Mouse (Mus musculus) embryo, embryonic 10 days (tissue): ENCODE data around the gene Camta1.

Experiments used
- DNase-seq: peaks from one replicate; pipeline ENCODE4 v3.0.0-alpha.2; 2015; ENCODE audit warnings: low spot score

The Camta1 gene

DNA sequence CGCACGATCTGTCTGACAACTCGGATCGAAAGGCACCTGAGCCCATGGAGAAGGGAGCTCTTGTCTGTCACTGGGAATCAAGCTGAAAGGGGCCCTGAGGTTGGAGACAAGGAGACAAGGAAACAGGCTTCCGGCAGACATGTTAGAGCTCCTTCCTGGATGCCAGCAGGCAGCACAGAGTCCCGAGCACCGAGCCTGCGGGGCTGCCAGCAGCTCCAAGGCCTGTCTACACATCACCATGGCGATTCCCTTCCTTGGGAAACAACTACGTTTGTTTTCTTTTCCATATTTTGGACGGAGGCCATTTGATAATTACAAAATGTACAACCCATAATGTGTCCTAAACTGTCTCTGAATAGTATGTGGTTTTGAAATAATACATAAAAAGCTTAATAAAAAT is 122.8 kb downstream of the Camta1 start:
- no peak for DNase-seq

DNA sequence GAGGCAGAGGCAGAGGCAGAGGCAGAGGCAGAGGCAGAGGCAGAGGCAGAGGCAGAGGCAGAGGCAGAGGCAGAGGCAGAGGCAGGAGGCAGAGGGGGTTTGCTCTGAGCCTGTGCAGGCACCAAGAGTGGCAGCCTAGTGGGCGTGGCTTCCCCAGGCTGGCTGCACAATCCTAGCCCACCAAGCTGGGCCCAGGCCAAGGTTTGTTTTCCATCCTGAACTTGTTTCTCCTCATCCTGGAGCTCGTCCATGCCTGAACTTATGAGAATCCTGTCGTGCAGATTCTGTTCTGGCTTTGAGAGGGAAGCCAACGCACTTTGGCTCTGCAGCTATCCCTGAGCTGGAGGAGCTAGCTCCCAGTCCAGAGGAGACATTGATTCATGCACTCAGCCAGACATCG is 123.4 kb downstream of the Camta1 start:
- DNase-seq: no peak

DNA sequence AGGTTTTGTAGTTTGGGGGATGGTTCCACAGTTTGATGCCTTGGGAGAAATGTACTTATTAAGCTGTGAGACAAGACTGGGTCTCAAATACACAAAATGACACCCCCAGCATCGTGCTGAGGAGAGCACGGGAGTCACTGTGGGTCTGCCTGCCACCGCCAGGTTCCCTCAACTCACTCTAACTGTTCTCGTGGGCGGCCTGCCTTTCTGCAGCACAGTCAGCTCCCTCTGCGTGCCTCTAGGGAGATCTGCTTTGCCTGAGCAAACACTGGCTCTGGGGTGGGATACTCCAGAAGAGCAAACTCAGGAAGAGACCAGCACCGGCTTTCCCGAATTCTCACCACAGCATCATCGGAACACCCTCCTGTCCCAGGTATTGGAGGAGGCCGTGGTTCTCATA is 129.0 kb downstream of the Camta1 start:
- DNase-seq: no peak

DNA sequence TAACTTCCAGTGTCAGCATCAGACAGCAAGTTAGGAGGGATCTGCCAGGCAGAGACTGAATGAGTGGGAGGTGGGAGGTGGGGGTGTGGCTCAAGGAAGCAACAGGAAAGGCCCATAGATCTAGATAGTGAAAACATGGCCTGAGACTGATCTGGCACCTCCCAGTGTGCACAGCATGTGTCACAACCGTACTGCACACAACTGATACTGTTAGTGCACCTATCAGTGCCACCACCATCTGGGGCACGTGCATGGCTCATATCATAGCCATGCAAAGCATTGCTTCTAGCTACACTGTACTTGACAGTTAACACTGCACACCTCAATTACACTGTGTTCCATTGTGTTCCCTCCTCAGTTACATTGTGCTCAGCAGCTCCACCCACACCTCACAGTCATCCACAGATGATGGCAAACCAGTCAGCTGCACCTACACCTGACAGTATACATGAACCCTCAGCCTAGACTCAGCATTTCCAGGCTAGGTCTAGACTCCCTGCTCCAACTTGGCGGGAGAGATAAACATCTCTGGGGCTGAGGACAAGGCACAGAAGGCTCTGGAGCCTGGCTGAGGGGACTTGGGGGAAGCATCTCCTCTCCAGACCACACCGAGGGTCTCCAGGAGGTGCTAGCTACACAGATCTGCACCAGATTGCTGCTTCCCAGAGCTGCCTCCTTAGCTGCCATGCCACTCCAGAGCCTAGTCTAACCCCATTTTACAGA is 131.5 kb downstream of the Camta1 start:
- DNase-seq: no peak

DNA sequence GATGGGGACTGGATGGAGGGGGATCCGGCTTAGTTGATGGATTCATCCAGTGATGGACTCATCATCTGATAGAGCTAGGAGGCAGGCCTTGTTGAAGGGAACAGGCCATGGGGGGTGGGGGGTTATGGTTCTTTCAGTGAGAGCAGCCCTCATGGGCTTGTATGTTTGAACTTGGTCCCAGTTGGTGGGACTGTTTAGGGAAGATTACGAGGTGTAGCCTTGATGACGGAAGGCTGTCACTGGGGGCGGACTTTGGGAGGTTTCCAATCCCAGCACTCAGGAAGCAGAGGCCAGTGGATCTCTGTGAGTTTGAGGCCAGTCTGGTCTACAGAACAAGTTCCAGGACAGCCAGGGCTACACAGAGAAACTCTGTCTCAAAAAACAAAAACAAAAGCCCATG is 132.6 kb downstream of the Camta1 start:
- no peak for DNase-seq

DNA sequence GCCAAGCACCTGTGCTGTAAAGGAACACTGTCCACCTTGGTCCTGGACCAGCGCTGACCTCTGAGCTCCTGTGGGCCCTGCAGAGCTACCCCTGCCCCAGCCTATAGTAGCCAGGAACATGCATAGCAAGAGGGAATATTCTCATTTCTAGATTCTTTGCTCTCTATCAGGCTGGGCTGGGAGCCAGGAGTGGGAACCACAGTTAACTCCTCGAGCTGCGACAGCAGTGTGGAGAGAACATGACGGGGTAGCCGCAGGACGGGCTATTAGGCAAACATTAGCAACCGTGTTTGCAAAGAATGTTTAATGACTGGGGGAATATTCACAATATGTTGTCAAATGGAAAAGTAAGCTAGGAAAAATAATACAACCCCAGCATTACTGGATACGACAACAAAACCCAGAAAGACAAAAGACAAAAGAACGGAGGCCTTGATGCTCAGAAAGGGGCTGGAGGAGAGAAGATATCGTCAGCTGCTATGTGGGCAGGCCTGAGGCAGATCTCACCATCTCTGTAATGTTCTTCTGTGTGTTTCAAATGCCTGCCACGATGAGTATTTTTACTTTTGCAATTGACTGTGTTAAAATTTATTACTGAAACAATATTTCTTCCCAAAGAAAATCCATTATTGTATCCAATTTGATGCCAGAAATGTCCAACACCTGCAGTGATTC is 133.1 kb downstream of the Camta1 start:
- DNase-seq: no peak

DNA sequence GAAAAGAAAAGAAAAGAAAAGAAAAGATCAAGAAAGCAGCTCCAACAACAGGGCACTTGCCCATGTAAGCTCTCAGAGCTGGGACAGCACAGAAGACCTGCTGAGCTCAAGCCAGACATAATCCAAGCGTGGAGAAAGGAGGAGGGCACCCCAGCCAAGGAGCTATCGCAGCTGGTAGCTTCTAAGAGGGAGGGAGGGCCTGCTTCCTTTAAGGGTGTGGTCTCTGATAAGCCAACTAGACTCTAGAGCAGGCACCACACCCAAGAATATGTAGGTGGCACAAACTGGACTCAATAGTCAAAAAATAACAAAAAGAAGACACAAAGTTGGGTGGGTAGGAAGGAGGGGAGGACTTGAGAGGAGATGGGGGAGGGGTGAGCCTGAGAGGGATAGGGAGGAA is 135.3 kb downstream of the Camta1 start:
- DNase-seq: no peak

DNA sequence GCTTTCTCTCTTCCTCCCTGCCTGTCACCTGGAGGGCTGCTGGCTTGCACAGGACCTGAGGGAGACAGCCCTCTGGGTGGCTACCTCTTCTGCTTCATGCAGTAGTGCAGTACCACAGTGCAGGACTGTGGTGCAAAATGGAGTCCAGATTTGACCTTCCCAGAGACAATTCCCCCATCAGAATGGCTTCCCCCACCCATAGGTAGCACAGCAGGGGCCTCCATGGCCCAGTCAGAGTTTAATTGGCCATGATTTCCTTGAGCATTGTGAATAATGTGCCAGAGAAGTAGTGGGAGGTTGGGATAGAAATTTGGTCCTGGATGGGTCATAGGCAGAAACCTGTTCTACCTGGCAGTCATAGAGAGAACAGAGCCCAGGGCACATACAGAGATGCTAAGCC is 136.8 kb downstream of the Camta1 start:
- DNase-seq: no peak

DNA sequence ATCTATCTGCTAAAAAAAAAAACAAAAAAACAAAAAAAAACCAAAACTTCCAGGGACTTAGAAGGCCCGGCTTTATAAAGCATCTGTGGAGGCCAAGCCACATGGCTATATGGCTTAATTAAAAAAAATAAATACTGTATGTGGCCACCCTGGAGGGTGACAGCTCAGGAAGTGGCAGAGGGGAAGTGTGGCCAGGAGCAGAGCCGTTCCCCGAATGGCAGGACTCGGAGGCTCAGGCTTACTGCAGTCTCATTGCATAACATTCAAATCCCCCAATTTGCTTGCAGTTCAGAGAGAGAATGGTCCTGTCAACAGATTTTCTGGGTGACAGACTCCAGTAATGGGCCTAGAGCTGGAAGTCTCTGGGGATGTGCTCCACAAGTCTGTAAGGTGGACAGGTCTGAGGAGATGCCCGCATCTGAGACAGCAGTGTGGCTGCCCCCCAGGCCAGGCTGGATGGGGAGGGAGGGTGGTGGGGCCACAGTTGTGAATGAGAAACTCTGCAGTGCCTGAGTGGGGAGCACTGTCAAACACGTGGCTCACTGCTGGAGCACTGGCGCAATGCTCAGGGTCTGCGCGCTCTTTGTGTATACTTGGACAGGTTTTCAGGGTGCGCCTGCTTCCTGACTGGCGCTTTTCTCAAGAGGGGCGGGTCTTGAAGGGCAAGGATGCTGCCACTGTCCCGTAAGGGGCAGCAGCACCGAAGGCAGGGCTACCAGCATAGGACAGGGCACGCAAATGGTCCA is 140.8 kb downstream of the Camta1 start:
- no peak for DNase-seq

DNA sequence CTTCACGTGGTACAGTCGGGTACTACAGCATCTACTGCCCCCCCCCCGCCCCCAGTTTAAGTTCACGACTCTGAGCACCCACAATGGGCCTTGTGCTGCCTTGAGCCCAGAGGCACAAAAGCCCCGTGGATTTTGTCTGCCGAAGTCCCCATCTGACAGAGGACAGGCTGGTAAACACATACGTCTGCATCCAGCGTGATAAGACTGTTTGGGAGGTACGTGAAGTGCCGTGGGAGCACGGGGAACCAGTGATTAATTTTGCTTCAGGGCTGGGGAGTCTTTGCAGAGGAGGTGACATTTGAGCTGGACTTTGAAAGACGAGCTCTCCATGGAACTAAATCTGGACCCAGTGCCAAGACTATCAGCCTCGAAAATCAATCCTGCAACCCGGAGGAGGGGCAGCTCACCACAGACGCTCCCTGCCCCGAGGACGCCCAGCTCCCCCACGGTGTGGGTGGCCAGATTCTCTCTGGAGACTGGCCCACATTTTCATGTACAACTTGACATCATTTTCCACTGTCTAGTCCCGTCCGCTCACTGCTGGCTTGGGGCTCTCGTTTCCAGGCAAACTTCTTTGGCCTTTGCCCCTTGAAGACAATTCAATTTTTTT is 142.7 kb downstream of the Camta1 start:
- DNase-seq: no peak

DNA sequence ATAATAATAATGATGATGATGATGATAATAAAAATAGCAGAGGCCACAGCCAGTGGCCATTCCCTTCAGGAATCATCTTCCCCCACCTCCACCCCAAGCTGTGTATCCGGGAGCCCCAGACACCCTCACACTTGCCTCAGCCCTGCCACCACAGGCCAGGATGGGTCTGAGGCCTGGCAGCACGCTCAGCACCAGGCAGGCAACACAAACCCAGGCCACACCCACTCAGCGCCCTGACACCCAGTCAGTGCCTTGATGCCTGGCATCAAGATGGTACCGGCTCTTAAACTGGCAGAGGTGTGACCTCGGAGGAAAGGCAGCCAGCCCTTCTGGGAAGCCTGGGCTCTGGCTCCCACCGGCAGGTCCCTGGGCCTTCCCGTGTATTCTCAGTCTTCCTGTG is 143.8 kb downstream of the Camta1 start:
- DNase-seq: no peak

DNA sequence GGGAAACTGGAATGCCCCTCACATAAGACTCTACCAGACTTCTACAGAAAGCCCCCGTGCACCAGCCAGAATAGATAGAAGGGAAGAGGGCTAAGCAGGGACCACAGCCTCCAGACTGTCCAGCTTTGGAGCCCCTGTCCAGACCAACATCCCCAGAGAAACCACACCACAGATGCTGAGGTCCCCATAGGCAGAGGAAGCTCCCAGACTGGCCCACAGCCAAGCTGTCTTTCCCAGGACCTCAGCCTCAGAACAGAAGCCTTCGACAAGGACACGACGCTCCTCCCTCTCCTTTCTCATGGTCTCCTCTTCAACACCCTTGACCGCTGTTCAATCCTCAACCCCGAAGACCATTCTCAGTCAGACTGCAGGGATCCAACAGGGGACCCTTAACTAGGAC is 148.0 kb downstream of the Camta1 start:
- no peak for DNase-seq

DNA sequence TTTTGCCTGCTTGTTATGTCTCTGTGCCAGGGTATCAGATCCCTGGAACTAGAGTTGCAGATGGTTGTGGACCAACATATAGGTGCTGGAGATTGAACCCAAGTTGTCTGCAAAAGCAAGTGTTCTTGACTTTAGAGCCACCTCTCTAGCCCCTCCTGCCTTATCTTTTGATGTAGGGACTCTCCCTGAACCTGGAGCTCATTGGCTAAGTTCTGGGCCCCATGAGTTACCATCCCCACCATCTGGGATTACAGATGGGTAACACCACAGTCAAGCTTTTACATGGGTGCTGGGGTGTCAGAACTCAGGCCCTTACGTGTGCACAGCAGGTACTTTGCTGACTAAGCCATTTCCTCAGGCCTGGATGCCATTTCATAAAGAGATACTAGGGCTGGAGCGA is 150.3 kb downstream of the Camta1 start:
- no peak for DNase-seq

DNA sequence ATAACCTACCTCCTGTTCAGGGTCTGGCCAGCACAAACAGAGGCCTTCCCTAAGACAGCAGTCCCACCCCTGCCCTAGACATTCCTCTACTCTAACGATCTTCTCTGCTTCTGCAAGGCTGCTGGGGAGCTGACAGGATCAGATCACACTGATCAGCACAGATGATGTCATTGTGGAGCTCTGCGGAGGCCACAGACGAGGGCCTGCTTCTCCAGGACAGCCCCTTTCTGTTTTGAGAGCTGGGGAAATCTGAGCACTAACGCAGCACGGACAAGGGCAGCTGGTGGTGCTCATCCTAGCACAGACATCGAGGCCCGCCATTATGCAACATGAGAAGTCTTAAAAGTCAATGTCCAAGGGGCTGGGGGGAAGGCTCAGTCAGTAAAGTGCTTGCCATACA is 151.2 kb downstream of the Camta1 start:
- DNase-seq: peak; percentile 69

DNA sequence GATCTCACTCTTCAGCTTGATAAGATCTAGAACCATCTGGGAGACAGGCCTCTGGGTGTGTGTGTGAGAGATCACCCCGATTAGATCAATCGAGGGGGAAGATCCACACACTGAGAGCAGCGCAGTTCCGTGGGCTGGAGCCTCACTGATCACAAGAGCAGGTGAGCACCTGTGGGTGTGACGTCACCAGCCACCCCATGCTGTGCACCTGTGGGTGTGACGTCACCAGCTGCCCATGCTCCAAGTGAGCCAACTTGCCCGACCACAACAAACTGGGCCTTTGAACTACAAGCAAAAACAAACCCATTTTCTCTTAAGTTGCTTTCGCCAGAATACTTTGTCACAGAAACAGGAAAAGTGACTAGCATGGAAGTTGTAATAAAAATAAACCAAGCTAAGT is 152.4 kb downstream of the Camta1 start:
- DNase-seq: no peak

DNA sequence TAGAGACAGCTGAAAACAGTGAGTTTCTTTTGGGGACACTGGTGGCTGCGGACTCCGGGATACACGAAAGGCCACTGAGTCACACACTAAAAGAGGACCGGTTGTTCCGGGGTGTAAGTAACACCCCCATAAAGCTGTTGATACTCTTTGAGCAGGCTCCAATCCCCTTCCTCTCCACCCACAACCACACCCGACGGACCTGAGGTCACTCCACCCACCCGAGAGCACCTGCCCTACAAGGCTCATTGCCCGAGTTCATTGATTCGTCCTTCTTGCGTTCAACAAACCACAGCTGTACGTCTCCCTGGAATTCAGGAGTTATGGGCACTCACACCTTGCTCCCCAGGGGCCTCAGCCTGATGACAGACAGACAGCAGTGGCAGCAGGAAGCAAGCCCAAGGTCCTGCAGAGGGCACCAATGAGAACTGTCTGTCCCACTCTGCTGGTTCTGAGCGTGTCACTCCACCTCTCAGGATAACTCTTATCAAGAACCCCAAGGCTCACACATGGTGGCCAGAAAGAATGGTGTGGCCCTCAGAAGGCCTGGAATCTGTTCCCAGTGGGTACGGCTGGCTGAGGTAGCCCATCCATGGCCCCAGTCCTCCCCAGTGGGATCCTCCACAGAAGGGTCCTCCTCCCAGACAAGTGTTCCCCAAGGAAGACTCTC is 158.5 kb downstream of the Camta1 start:
- DNase-seq: no peak

DNA sequence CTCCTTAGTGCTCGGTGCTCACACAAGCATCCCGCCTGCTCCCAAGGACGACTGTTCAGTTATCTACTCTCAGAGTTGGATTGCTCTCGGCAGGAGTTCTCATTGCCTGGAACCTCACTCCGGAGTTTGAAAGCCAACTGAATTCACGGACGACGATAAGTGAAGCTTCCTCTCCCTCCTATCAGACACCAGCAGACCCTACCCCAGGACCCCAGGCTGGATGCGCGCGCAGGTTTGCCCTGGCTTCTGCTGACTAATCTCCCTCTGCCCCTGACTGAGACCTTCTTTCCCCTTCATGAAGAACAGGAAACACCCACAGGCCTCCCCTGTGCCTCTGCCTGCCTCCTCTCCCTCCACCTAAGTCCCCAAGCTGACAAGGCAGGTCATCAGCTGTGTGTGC is 159.2 kb downstream of the Camta1 start:
- no peak for DNase-seq

DNA sequence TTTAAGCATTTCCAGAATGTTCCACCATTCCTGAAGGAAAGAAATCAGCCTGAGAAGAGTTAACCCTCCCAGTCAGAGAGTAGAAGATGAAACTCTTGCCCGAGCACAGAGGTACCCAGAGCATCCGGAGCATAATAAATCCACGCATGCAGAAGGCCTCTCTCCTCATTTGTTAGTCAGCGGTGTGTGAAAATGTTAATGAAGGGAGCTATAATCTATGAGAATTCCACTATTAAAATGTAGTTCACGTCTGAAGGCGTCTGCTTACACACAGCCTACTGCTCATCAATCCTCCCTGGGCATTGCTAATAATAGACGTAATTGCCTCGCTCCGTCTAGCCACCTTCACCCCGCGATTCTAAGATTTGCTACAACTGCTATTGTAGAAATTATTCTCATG is 165.7 kb downstream of the Camta1 start:
- DNase-seq: no peak

DNA sequence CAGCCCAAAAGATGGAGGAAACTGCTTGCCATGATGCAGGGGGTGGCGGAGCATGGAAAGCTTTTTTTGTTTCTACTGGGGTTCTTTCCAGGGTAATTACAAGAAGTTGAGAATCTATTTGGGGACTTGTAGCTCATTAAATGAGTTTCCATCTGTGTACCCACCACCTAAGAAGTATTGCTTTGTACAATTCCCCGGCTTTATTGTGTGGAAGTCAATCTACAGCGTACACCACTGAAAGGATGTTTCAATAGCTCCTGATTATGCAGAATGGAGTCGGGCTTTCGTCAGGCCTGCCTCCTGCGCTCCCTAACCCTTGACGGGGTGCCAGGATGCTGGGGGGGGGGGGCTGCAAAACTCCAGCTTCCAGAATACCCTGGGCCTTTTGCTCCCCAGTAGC is 167.1 kb downstream of the Camta1 start:
- no peak for DNase-seq

DNA sequence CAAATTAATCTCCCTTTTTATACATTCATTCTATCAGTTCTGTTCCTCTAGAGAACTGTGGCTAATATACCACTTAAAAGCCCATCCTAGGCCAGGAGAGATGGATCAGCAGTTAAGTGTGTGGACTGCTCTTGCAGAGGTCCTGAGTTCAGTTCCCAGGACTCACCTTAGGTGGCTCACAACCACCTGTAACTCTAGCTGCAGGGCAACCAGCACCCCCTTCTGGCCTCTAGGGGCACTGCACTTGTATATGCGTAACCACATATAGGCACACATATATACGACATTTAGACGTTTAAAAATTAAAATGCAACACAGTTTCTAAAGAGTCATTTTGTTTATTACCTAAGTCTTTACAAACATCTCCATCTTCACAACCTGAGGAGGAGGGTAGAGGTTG is 167.6 kb downstream of the Camta1 start:
- DNase-seq: no peak

DNA sequence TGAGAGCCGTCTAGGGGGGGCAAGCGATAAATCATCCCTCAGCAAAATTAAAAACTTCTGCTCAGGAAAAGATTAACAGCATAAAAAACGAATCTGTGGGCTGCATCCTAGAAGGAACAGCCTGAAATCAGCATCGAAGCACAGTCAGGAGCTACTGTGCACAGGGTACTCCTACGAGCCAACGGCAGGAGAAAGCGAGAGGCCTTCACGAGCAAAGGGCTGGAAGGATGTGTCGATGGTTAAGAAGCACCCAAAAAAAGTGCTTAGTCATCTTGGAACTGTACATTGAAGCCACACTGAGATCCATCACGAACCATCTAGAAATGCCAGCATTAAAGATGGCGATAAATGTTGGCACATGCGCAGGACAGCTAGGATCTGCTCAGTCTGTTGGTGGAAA is 171.6 kb downstream of the Camta1 start:
- no peak for DNase-seq

DNA sequence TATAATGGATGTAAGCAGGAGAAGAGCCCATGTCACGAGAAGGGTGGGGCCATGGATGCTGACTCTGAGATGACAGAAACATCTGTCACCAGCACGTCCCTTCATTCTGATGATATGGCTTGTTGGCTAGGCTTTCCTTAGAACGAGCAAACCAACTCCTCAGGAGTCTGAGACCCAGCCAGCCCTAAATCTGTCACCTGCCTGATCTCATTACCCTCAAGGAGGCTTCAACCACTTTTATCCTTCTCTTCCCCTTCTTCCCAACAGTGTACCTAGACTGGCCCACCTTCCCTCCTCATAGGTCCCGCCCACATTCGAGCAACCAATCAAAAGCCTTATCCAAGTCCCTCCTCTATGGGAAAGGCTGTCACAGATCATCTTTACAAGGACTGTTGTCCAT is 173.5 kb downstream of the Camta1 start:
- no peak for DNase-seq
